Mouse (Mus musculus): ENCODE data around the gene Slc35f4.
"Not testable (repeated sequence)": the region's sequence is repeated elsewhere in the genome, so short reads cannot be mapped to it uniquely, and the experiment has no call there.

Slc35f4 gene

GRCm38 (mm10) chr14:49278880-49279279 lies 247.0 kb downstream of the Slc35f4 start:
- DNase-seq (ENCODE audit: low spot score in 2 of 2) = no peak

GRCm38 (mm10) chr14:49278479-49278878 lies 247.4 kb downstream of the Slc35f4 start:
- DNase-seq (ENCODE audit: low spot score in 2 of 2) = not testable (repeated sequence)

- no peak for DNase-seq (ENCODE audit: low spot score in 2 of 2)
Observed at GRCm38 (mm10) chr14:49277642-49278041, 248.2 kb downstream of the Slc35f4 start.

GRCm38 (mm10) chr14:49275376-49275775 lies 250.5 kb downstream of the Slc35f4 start:
- DNase-seq (ENCODE audit: low spot score in 2 of 2) = no peak

- no peak for DNase-seq (ENCODE audit: low spot score in 2 of 2)
Observed at GRCm38 (mm10) chr14:49265286-49266002, 260.4 kb downstream of the Slc35f4 start.

Measured in heart, adult 9 months (tissue).